Mouse (Mus musculus) layer of hippocampus, postnatal 10 days (tissue): ENCODE data around the gene Atp1a3. TPM values are rescaled to one million over a fixed set of nuclear protein-coding genes. Genes with fewer than 3 reads are reported as not detected.
A peak's percentile ranks its signal among the peaks of the same experiment; 100 is the strongest.

Experiments
- DNase-seq, 2 experiments: peaks; one replicate each; pipeline ENCODE4 v3.0.0; 2021; ENCODE audit warnings: low spot score in 2 of 2
- microRNA-seq, 2 experiments: library from miRNA; unstranded; fragments of <30 nt; microRNA quantifications; one replicate each; pipeline ENCODE4 v1.2.0; 2021
- total RNA-seq, 2 experiments: library from RNA; stranded (reverse); gene quantifications; 2 replicates each; pipeline ENCODE4 v1.2.3; 2021

Gene Atp1a3
- total RNA-seq, 2 experiments from 2014 or later = 1,908 to 2,310 TPM

GRCm38 (mm10) chr7:24968463-24968862 lies 37.3 kb downstream of the Atp1a3 start:
- DNase-seq = no peak

GRCm38 (mm10) chr7:24967966-24968365 lies 37.8 kb downstream of the Atp1a3 start:
- no peak for DNase-seq

- peak; percentile 90 to 91 for DNase-seq
These were observed 40.7 kb downstream of the Atp1a3 start for GRCm38 (mm10) chr7:24964897-24965535.

GRCm38 (mm10) chr7:24964288-24964687 lies 41.5 kb downstream of the Atp1a3 start:
- no peak for DNase-seq

- no peak for DNase-seq
These were observed 50.5 kb downstream of the Atp1a3 start for GRCm38 (mm10) chr7:24955226-24955625.

GRCm38 (mm10) chr7:24954450-24954849 lies 51.3 kb downstream of the Atp1a3 start:
- DNase-seq = no peak

- no peak for DNase-seq
These were observed 51.8 kb downstream of the Atp1a3 start for GRCm38 (mm10) chr7:24953966-24954365.

- DNase-seq = peak; percentile 83 to 84
These were observed 55.7 kb downstream of the Atp1a3 start for GRCm38 (mm10) chr7:24949958-24950623.

- DNase-seq = no peak
These were observed 57.0 kb downstream of the Atp1a3 start for GRCm38 (mm10) chr7:24948774-24949173.

GRCm38 (mm10) chr7:24947316-24948048 lies 58.3 kb downstream of the Atp1a3 start:
- DNase-seq = no peak

GRCm38 (mm10) chr7:24944257-24944950 lies 61.4 kb downstream of the Atp1a3 start, which contains the start of gene Gm4881:
Gene Gm4881, minus strand, starts transcription at chr7:24944494.
- no peak for DNase-seq

- no peak for DNase-seq
These were observed 62.1 kb downstream of the Atp1a3 start for GRCm38 (mm10) chr7:24943641-24944040.

- no peak for DNase-seq
These were observed 74.1 kb downstream of the Atp1a3 start for GRCm38 (mm10) chr7:24931651-24932050.

- DNase-seq = no peak
These were observed 75.3 kb downstream of the Atp1a3 start for GRCm38 (mm10) chr7:24930475-24930874.

Small RNA genes within 50 kb of the gene (microRNA-seq; reads per million reads assigned to microRNA genes)
- gene Mir7046 (3.3 to 7.3 reads per million in 2 experiments), gene Mir7047 (13.0 to 23.7 reads per million in 2 experiments)

Other genes starting within 250 kb of the Atp1a3 start
- gene Cd177, start 245.6 kb downstream of the Atp1a3 start, total RNA-seq = not detected
- gene Ceacam10, start 228.8 kb downstream of the Atp1a3 start, total RNA-seq = not detected
- gene Gm9844, start 143.7 kb downstream of the Atp1a3 start, total RNA-seq = 1 to 10 TPM; 1.8 to 7.7 TPM
- not detected for gene Lypd4, start 136.0 kb downstream of the Atp1a3 start, total RNA-seq
- under 1 TPM in 1 of 2 experiments, not detected in 1; 0.27 TPM for gene Dmrtc2, start 135.9 kb downstream of the Atp1a3 start, total RNA-seq
- gene Rps19, start 121.6 kb downstream of the Atp1a3 start, total RNA-seq = 100 to 1,000 TPM; 563 to 573 TPM
- not detected for gene Cd79a, start 108.6 kb downstream of the Atp1a3 start, total RNA-seq
- gene Arhgef1, start 103.0 kb downstream of the Atp1a3 start, total RNA-seq = 10 to 100 TPM; 83.0 to 97.9 TPM
- gene Gm4881, start 61.5 kb downstream of the Atp1a3 start, total RNA-seq = not detected
- 100 to 1,000 TPM; 247 to 271 TPM for gene Rabac1, start 33.2 kb downstream of the Atp1a3 start, total RNA-seq
- gene Grik5, start 66.4 kb upstream of the Atp1a3 start, total RNA-seq = 100 to 1,000 TPM; 236 to 252 TPM
- gene Zfp574, start 66.6 kb upstream of the Atp1a3 start, total RNA-seq = 10 to 100 TPM; 21.4 to 23.2 TPM
- 10 to 100 TPM; 10.1 to 11.3 TPM for gene Pou2f2, start 173.8 kb upstream of the Atp1a3 start, total RNA-seq
- 10 to 100 TPM; 22.2 to 26.3 TPM for gene Dedd2, start 214.7 kb upstream of the Atp1a3 start, total RNA-seq
- gene Zfp526, start 215.5 kb upstream of the Atp1a3 start, total RNA-seq = 1 to 10 TPM; 7.2 to 8.4 TPM
- gene Gsk3a, start 231.9 kb upstream of the Atp1a3 start, total RNA-seq = 100 to 1,000 TPM; 162 to 187 TPM
- 10 to 100 TPM; 38.1 to 39.5 TPM for gene Erf, start 244.8 kb upstream of the Atp1a3 start, total RNA-seq